In the genomic region with DNA sequence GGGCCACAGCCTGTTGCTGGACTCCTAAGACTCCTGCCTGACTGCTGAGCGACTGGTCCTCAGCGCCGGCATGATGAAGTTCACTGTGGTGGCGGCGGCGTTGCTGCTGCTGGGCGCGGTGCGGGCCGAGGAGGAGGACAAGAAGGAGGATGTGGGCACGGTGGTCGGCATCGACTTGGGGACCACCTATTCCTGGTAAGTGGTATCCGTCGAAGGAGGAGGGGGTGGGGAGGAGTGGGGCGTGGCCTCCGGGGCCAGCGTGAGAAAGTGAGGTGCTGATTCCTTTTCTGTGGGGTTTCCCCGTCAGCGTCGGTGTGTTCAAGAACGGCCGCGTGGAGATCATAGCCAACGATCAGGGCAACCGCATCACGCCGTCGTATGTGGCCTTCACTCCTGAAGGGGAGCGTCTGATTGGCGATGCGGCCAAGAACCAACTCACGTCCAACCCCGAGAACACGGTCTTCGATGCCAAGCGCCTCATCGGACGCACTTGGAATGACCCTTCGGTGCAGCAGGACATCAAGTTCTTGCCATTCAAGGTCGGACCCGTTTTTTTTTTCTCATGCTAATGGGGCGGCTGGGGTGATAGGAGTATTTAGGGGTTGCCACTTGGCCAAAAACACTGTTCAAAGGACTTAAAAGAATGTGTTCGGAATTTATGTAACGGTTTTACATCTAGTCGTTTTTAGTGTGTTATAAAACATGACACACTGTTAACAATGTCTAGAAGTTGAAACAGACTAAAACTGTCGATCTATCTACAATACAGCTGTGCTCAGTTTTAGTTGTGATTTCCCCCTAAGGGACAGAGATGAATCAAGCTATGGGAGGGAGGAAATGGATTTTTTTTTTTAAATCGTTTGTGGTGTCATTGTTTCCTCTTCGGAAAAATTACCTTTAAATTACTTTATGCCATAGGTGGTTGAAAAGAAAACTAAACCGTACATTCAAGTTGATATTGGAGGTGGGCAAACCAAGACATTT, we compare ENCODE assay signal across 7 mouse cellular contexts. TPM values are rescaled to one million over a fixed set of nuclear protein-coding genes. Genes with fewer than 3 reads are reported as not detected.
A peak's percentile ranks its signal among the peaks of the same experiment; 100 is the strongest.
DNase-seq lines count a peak whose midpoint lies in the region; ATAC-seq lines count a peak whose summit lies in the region.

No protein-coding gene starts in this region.

- intact Hi-C loops in left cerebral cortex, postnatal 14 days (cut with DNase I), result loop anchor here (1.0 kb wide), 1 partner anchor 18 kb away; no protein-coding TSS in a partner anchor

- H3K27me3 ChIP-seq in forebrain, embryonic 10.5 days (ENCODE audit: poor library complexity, severe bottlenecking), result no peaks in the 10 kb centered on the region
- no peaks in the 10 kb centered on the region for H3K27me3 ChIP-seq in intestine, embryonic 16.5 days (replicated peaks; ENCODE audit: control insufficient read depth, insufficient read depth, low read length)

- DNase-seq in left cerebral cortex, postnatal 14 days (ENCODE audit: low spot score in 2 of 2), result peak; percentile 26 to 27
- DNase-seq in left cerebral cortex, adult 9 months (ENCODE audit: low spot score in 2 of 2), result no peak
- no peak for DNase-seq in forebrain, embryonic 10.5 days (ENCODE audit: extremely low spot score, low spot score)
- DNase-seq in testis, postnatal 14 days (ENCODE audit: low spot score), result peak; percentile 70

- H3K9ac ChIP-seq in intestine, embryonic 16.5 days (ENCODE audit: low read depth, low read length), result peak overlapping the region; percentile 97

- 5% methylated on average over 50 of the region's 50 CpGs for WGBS in forebrain, embryonic 10.5 days
- WGBS in intestine, embryonic 16.5 days, result 2% methylated on average over 50 of the region's 50 CpGs

- peak overlapping the region; percentile 63 for H3K4me2 ChIP-seq in intestine, embryonic 16.5 days (ENCODE audit: low read depth, low read length)

- H3K27ac ChIP-seq in forebrain, embryonic 10.5 days, result peak overlapping the region; percentile 95
- peak overlapping the region; percentile 91 for H3K27ac ChIP-seq in intestine, embryonic 16.5 days (ENCODE audit: low read length)

- ATAC-seq in activated CD4-positive, CD25-positive, alpha-beta regulatory T cell, adult 4 months, result peak; percentile 44
- ATAC-seq in intestine, embryonic 16.5 days, result no peak
- ATAC-seq in megakaryocyte-erythroid progenitor cell, adult 5-6 weeks (replicated peaks; ENCODE audit: low FRiP score, low TSS enrichment, poor library complexity, severe bottlenecking), result peak; percentile 28

- peaks cover 63% of the 10 kb centered on the region for H3K36me3 ChIP-seq in forebrain, embryonic 10.5 days (replicated peaks)
- H3K36me3 ChIP-seq in intestine, embryonic 16.5 days (ENCODE audit: control insufficient read depth, insufficient read depth, low read length), result peaks cover 27% of the 10 kb centered on the region

- peak overlapping the region; percentile 75 for H3K4me3 ChIP-seq in forebrain, embryonic 10.5 days
- H3K4me3 ChIP-seq in intestine, embryonic 16.5 days (ENCODE audit: low read length), result peak overlapping the region; percentile 95

- peaks cover 56% of the 10 kb centered on the region for H3K4me1 ChIP-seq in forebrain, embryonic 10.5 days
- H3K4me1 ChIP-seq in intestine, embryonic 16.5 days (ENCODE audit: control insufficient read depth, insufficient read depth, low read length), result peaks cover 37% of the 10 kb centered on the region

- no peaks in the 10 kb centered on the region for H3K9me3 ChIP-seq in forebrain, embryonic 10.5 days
- no peaks in the 10 kb centered on the region for H3K9me3 ChIP-seq in intestine, embryonic 16.5 days (ENCODE audit: control insufficient read depth, low read length)

RNA-seq across cellular contexts. Expression of a gene that starts 0.8 kb away (rescaled TPM):
- 100 to 1,000 TPM; 260 to 334 TPM for total RNA-seq in left cerebral cortex, postnatal 14 days (2021)
- polyA plus RNA-seq in activated CD4-positive, CD25-positive, alpha-beta regulatory T cell, adult 4 months (2017; shearing (Covaris generic)), result 100 to 1,000 TPM; 510 to 612 TPM
- 821 and 974 TPM in 2 replicates for polyA plus RNA-seq in forebrain, embryonic 10.5 days (2016; fragmentation: Nextera tagmentation; extraction: Ambion mirVana)
- polyA plus RNA-seq in intestine, embryonic 16.5 days (2015; fragmentation: Nextera tagmentation; extraction: Ambion mirVana), result 991 and 1,092 TPM in 2 replicates
- total RNA-seq in megakaryocyte-erythroid progenitor cell, adult 5-6 weeks (2014; fragmentation: Nextera tagmentation), result 185 and 219 TPM in 2 replicates
- total RNA-seq in megakaryocyte-erythroid progenitor cell, adult 5-6 weeks (2017), result 866 and 884 TPM in 2 replicates

RNA-seq across cellular contexts. Expression of a gene that starts 17.5 kb away (rescaled TPM):
- total RNA-seq in left cerebral cortex, postnatal 14 days (2021), result 100 to 1,000 TPM; 105 to 106 TPM
- 10 to 100 TPM; 49.3 to 50.9 TPM for polyA plus RNA-seq in activated CD4-positive, CD25-positive, alpha-beta regulatory T cell, adult 4 months (2017; shearing (Covaris generic))
- polyA plus RNA-seq in forebrain, embryonic 10.5 days (2016; fragmentation: Nextera tagmentation; extraction: Ambion mirVana), result 89.4 and 94.9 TPM in 2 replicates
- polyA plus RNA-seq in intestine, embryonic 16.5 days (2015; fragmentation: Nextera tagmentation; extraction: Ambion mirVana), result 56.6 and 61.3 TPM in 2 replicates
- 75.3 and 87.5 TPM in 2 replicates for total RNA-seq in megakaryocyte-erythroid progenitor cell, adult 5-6 weeks (2014; fragmentation: Nextera tagmentation)
- 84.3 and 99.7 TPM in 2 replicates for total RNA-seq in megakaryocyte-erythroid progenitor cell, adult 5-6 weeks (2017)

RNA-seq across cellular contexts. Expression of a gene that starts 27.2 kb away (rescaled TPM):
- 10 to 100 TPM; 25.8 to 26.2 TPM for total RNA-seq in left cerebral cortex, postnatal 14 days (2021)
- polyA plus RNA-seq in activated CD4-positive, CD25-positive, alpha-beta regulatory T cell, adult 4 months (2017; shearing (Covaris generic)), result 10 to 100 TPM; 48.7 to 64.7 TPM
- polyA plus RNA-seq in forebrain, embryonic 10.5 days (2016; fragmentation: Nextera tagmentation; extraction: Ambion mirVana), result 40.2 and 47.0 TPM in 2 replicates
- polyA plus RNA-seq in intestine, embryonic 16.5 days (2015; fragmentation: Nextera tagmentation; extraction: Ambion mirVana), result 40.9 and 47.0 TPM in 2 replicates
- total RNA-seq in megakaryocyte-erythroid progenitor cell, adult 5-6 weeks (2014; fragmentation: Nextera tagmentation), result 23.3 and 30.8 TPM in 2 replicates
- 46.9 and 53.8 TPM in 2 replicates for total RNA-seq in megakaryocyte-erythroid progenitor cell, adult 5-6 weeks (2017)

RNA-seq across cellular contexts. Expression of a gene that starts 53.6 kb away (rescaled TPM):
- 10 to 100 TPM; 90.7 to 98.6 TPM for total RNA-seq in left cerebral cortex, postnatal 14 days (2021)
- polyA plus RNA-seq in activated CD4-positive, CD25-positive, alpha-beta regulatory T cell, adult 4 months (2017; shearing (Covaris generic)), result 10 to 100 TPM; 69.1 to 87.0 TPM
- polyA plus RNA-seq in forebrain, embryonic 10.5 days (2016; fragmentation: Nextera tagmentation; extraction: Ambion mirVana), result 78.7 and 80.9 TPM in 2 replicates
- polyA plus RNA-seq in intestine, embryonic 16.5 days (2015; fragmentation: Nextera tagmentation; extraction: Ambion mirVana), result 60.0 and 61.2 TPM in 2 replicates
- total RNA-seq in megakaryocyte-erythroid progenitor cell, adult 5-6 weeks (2014; fragmentation: Nextera tagmentation), result 46.3 and 61.9 TPM in 2 replicates
- total RNA-seq in megakaryocyte-erythroid progenitor cell, adult 5-6 weeks (2017), result 73.6 and 75.1 TPM in 2 replicates

Comparison
In these comparisons a context has a peak if more than half of its experiments do, and no peak if none do; other contexts are left out.
1. DNase-seq: peak in left cerebral cortex, postnatal 14 days (2 of 2) and testis, postnatal 14 days (single experiment); none in left cerebral cortex, adult 9 months (0 of 2) and forebrain, embryonic 10.5 days (single experiment).